Mouse (Mus musculus) CD4-positive helper T cell, adult 2 months (primary cell): ENCODE measurements at regions not wholly inside any gene's neighbourhood (a gene's known extent, or its start where the extent isn't known, plus 50 kb on each side); places are given as distances from the start of the nearest gene placed in this dataset.
A peak's percentile ranks its signal among the peaks of the same experiment; 100 is the strongest.
"Not testable (repeated sequence)": the region's sequence is repeated elsewhere in the genome, so short reads cannot be mapped to it uniquely, and the experiment has no call there.

Source experiments
- DNase-seq: peaks from one replicate; pipeline ENCODE4 v3.0.0-alpha.2; 2012; ENCODE audit warnings: low read depth, missing footprints, low spot score

DNA sequence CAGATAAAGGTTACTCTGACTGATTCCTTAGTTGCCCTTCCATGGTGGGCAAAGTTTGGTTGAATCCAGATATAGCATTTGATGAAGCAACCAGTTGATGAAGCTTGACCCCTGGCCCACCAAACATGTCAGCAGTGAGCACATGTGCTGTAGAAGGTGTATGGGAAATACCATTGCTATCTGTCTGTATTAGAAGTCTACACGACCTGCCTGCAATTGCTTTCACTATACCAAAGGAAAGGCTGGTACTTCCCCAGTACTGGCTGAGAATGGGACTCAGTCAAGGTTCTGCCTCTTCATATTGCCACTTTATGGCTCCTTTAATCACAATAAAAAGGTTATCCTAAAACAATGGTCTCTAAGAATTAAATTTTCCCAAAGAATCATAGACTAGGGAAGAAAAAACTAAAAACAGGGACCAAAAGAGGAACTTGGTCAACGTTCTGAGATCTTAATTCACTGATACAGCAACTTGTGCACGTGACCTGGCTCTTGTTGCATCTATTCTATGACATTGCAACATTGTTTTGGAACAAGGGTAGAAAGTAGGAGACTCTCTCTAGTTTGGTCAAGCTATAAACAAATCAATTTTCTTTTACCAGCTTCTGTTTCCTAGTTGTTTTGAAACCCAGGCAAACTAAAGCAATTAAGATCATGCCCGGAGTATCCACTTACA, 284.0 kb downstream of the Rapgef2 start:
- DNase-seq, result no peak

DNA sequence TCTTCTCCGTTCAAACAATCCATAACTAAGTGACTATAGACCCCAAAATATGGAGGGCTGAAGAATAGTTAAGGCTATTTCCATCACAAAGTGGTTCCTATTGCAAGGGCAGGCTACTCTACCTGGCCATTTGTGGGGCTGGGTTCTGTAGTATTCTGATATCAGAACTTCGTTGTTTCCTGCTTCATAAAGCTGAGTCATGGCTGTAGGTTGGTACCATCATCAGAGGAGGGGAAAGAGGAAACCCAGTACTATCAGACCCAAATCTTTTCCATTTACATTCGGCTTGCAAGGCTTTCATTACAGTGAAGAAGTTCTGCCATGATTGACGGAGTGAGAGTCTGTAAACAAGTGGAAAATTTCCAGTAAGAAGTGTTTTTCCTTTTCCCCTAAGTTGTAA, 284.6 kb downstream of the Rapgef2 start:
- no peak for DNase-seq

DNA sequence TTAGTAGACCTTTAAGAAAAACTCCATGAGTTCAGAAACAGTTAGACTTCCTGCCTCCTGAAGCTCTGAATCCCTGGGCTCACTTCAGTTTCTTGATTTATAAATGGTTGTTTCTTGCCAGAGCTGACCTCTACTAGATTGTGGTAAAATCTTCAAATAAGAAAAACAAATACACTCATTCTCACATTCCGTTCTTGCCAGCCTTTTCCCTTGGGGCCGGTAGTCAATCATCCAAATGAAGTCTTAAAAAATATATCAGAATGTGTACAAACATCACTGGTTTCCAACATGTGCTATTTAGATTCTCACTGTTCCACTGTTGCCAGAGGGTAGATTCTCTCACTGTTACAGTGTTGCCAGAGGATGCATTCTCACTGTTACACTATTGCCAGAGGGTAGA, 286.0 kb downstream of the Rapgef2 start:
- no peak for DNase-seq

DNA sequence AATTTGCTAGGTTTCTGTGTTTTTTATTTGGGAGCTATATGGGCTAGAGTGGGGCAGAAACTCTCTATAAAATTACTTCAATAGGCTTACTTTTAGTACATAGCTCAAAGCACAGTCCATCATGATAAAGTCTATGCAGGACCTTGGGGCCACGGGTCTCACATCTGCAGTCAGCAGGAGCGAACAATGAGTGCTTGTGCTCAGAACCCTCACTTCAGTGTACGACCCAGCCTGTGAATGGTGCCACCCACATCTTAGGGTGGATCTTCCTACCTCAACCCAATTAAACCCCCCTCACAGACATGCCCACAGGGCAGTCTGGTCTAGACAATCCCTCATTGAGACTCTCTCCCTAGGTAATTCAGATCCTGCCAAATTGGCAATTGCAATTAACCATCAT, 286.5 kb downstream of the Rapgef2 start:
- DNase-seq, result no peak

DNA sequence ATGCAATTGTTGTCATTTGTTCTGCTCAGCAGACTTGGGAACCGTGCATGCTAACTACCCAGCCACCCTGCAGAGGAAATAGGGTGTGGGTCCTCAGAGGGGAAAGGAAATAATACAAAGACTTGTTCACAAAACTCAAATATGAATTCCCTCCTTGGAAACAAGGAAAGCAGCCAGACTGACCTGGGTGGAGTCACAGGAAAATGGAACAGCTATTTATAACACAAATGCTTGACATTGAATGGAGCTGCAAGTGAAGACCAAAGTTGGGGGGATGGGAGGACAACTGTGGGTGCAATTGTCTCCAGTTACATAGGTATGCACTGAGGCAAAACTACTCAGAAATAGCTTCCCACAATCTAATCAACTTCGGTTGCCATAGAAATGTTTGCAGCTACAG, 298.2 kb downstream of the Rapgef2 start:
- DNase-seq, result no peak

DNA sequence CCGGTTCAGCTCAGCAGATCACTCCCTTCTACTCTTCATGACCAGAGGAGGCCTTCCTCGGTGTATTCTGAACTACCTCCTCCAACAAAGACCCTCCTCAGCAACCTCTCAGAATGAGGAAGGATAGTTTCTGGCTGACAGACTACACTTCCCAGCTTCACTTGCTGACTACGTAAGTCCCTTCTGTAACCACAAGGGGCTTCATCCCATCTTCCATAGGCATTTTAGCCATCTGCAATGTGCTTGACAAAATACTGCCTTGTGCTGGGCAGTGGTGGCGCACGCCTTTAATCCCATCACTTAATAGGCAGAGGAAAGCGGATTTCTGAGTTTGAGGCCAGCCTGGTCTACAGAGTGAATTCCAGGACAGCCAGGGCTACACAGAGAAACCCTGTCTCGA, 299.6 kb downstream of the Rapgef2 start:
- DNase-seq, result no peak

DNA sequence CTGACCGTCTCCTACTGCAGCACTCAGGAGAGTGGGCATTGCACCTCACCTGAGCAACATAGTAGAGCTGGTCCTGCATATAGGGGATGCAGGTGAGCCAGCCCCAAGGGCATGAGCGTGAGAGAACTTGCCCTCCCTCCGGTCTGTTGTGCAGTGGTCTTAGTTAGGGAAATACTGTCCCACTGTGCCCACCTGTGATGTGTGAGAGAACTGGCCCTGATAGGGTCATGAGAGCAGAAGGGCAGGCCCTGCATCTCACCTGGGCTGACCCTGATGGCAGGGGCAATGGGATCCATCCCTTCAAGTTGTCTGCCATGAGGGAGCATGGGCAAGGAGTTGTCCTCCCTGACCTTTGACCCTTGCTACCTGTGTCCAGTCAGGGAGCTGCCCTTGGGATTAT, 305.3 kb downstream of the Rapgef2 start:
- no peak for DNase-seq

DNA sequence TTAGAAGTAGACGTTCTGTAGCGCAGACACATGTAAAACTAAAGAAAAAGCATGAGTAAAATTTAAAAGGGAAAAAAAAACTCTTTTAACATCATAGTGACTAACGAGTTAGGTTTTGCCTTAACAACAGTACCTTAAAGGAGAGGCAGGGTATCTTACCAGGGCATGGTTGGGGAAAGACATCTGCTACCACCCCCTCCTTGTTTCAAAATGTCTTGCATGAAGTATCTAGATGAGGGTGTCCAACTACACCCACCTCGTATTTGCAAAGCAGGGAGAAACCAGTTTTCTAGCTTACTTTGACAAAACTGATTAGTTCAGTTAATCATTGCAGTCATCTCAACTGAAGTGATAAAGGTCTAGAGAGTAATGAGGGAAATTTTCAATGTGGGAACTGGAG, 307.5 kb downstream of the Rapgef2 start:
- DNase-seq, result no peak

DNA sequence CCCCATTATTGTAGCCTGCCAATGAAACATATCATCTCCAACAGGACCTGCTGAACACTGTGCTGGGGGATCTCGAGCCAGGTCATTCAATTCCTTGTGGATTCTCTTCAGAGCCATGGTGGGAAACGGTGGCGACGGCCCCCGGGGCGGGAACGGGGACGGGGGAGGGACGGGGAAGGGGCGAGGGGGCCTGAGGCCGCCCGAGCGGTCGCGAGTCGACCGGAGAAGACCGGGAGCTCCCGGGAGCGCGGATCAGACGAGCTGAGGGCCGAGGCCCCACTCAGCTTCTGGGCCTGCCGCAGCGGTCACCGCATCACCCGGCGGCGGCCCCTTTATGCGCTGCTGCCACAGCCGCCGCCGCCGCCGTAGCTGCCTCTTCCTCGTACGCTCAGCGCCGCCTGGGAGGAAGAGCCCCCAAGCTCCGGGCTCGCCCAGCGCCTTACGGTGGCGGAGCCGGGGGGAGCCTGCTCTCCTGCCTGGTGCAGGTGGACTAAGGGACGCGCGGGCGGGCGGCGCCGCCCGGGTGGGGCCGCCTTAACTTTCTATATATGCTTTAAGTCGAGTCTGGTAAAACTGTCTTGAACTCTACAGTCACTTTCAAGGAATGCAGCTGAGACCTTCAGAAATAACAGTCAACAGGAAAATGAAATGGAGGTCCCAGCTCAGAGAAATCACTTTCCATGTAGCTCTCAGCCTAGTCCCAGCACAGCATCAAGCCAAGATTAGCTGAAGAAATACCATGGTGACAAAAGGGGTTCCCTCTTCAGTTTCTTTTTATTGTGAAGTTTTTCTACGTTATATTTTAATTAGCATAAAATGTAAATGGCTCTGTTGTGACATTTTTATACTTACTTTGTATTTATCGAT, 319.4 kb downstream of the Rapgef2 start:
- DNase-seq, result not testable (repeated sequence)

DNA sequence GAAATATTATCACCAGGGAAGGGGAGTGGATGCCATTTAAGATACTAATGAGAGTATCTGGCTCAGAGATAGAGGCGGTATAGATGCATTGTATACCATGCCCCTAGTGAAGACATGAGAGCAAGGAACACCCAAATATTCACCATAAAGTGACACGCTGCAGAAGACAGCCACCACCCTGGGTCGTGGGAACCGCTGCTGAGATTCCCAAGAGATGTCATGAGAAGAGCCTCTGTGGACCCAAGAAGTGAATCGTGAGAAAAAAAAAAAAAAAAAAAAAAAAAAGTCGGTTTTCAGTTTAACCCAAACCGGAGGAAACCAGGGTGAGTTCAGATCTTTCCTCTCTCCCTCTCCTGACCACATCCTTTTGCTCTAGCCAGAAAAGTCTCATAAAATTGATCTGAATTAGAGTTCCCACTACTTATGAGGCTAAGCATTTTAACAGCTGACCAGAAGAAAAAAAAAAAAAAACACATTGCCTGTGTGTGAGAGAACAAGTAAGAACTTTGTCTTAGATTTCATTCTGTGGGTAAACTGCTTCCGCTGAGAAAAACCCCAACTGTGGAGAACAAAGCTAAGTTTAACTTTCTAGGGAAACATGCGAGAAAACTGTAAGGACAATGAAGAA, 322.0 kb downstream of the Rapgef2 start:
- DNase-seq, result peak; percentile 55

DNA sequence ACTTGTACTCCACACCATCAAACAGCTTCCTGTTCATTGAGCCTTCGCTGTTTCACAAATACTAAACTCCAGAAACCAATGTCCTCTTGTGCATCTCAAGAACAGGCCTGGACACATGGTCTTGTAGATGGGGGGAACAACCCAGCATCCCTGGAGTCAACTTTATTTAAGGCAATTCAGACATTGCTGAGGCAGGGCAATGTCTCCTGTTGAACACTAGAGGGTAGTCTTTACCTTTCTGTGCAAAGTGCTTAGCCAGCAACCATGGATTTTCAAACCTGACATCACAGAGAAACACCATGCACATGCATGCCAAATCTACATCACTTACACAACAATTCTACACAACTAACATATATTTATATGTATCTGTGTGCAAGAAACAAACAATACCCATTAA, 327.5 kb downstream of the Rapgef2 start:
- peak; percentile 58 for DNase-seq

DNA sequence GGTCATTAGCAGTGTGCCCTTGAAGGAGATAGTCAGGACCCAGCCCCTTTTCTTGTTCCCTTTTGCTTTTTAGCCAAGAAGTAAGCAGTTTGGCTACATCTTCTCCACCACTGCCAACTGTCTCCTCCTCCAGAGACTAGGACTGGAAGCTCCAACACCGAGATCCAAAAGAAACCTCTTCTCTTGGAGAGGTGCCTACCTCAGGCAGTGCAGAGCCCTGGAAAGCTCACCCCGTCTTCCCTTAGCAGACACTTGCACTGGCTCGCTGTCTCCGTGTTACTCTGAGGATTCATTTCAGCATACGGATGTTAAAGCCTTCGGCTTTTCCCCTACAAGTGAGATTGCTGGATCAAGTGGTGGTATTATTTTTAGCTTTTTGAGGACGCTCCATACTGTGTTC, 331.0 kb downstream of the Rapgef2 start:
- no peak for DNase-seq

DNA sequence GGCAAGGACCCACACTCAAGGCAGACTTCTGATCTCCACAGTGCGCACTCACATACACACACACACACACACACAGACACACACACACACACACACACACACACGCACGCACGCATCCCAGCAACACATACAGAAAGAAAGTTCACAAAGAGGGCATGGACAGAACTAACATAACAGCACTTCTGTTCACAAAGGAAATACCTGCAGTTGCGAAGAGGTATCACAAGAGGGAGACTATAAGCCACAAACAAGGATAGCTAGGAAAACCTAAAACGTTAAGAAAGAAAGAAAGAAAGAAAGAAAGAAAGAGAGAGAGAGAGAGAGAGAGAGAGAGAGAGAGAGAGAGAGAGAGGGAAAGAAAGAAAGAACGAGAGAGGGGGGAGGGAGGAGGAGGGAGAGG, 336.9 kb downstream of the Rapgef2 start:
- not testable (repeated sequence) for DNase-seq

DNA sequence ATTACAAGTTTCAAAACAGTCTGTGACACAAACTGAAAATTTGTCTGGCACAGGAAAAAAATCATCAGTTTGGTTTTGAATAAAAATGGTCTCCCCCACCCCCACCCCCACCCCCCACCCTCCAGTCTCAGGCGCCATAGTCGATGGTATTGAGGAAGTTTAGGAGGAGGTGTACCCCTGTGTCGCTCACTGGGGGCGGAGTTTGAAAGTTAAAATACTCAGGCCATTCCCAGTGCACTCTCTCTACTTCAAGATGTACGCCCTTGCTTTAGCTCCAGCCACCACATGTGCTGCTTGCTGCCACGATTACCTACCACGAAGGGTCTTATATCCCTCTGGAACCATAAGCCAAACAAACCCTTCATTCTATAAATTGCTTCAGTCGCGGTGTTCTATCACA, 337.6 kb downstream of the Rapgef2 start:
- no peak for DNase-seq

DNA sequence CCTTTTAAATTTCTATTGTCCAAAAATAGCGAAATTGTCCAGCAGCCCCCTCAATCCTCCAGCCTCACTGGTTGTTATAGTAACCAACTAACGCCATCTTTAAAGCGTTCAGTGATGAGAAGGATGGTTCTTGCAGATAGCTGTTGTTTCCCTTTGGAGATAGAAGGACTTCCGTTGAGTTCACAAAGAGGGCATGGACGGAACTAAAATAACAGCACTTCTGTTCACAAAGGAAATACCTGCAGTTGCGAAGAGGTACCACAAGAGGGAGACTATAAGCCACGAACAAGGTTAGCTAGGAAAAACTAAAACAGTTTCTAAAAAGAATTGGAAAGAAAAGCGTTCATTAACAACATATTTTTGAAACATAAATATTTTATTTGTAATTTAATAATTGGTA, 338.1 kb downstream of the Rapgef2 start:
- DNase-seq, result peak; percentile 57

DNA sequence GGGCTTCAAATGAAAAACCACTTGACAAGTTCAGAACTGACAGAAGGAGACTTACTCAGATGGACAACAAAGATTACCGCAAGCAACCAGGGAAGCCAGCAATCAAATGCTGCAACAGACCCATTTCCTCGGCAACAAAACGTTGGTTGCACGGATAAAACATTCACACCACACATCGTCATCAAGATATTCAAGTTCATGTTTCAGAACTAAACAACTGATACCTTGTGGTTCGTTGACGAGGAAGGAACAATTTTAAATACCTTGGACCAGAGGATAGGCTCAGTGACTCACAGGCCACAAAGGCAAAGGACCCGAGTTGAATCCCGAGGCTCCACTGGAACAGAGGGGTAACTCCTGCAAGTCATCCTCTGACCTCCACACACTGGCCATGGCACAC, 339.1 kb downstream of the Rapgef2 start:
- DNase-seq, result peak; percentile 36

DNA sequence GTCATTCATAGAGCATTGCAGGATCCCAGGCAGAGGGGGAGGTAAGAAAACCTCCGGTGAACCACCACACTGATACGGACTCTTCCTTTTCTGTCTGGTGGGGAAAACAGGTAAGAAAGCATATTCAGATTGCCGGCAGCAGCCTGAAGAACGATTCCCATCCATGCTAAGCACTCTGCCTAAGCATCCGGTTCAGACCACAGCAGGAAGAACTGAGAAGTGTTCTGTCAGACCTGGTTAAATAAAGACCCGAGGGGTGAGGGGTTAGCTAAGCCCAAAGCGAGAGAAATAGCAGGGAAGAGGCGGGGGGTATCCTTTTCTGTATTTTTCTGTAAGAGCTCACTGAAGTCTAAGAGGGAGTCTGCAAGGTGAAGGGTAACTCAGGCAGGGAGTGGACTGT, 342.1 kb downstream of the Rapgef2 start:
- DNase-seq, result no peak

DNA sequence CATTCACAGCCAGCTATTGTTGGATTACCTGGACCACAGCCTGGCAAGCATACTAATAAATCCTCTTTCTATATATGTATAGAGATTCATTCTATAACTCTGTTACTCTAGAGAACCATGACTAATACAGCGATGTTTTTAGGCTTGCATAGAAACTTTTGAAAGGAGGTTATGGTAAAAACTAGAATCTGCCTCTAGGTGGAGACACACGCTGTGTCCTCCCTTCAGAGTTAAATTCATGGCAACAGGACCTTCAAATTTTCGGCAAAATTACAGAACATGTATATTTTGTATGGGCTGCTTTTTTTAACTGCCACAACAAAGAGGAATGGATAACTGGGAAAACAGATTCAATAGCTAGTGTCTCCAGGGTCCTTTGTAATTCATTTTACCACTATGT, 353.3 kb downstream of the Rapgef2 start:
- DNase-seq, result no peak

DNA sequence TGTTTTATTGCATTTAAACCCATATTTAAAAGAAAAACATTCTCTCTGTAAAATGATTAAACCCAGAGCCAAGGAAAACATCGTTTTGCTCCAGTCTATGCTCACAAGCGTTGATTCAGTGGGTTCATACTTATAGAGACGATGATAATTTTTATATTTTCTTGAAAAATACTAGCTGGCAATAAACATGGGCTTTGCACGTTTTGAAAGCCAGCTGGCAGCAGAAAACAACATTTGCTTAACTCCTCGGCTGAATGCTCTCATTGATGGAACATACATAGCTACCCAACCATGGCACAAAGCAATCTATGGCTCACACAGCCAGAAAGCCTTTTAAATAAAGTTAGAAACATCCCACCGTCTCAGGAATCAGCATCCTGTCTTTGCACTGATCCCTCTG, 366.5 kb downstream of the Rapgef2 start:
- no peak for DNase-seq

DNA sequence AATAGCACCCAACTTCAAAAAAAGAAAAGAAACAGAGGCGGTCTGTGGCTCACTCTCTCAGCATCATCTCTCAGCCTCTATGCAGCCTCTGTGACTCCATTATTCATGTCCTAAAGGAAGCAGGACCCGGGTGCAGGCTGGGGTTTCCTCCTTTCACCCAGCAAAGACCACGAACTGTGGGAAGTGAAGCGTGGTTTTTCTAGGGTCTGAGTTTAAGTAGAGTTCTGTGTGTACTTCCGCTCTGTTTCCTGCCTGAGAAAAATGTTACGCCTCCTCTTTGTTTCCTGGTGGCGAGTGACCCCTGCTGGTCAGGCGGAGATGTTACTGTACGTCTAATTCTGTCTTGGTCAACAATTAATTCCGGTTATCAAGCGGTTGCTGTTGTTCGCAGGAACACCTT, 366.9 kb downstream of the Rapgef2 start:
- DNase-seq, result peak; percentile 81

DNA sequence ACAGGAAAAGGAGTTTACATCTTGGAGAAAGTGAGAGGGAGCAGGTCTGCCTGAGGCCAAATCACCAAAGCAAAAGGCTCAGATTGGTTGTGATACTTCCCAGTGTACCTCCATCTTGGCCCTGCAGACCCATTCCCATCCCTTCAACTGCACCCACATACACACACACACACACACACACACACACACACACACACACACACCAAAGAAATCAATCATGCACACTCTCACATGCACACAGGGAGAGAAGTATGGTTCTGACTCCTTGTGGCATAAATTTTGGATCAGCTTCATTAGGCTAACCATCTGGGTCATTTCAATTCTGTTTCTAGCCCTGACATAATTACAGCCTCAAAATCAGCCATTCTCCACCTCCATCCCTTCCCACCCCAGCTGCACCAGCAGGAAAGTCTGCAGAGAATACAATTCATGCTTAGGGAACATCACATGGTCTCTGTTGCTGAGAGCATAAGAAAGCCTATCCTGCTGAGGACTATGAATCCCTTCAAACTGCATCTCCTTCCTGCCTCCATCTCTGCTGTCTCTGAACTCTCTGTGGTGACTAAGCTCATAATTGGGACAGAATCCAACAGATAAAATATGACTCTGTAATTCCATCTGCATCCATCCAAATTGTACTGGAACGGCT, 378.0 kb downstream of the Rapgef2 start:
- DNase-seq, result no peak

DNA sequence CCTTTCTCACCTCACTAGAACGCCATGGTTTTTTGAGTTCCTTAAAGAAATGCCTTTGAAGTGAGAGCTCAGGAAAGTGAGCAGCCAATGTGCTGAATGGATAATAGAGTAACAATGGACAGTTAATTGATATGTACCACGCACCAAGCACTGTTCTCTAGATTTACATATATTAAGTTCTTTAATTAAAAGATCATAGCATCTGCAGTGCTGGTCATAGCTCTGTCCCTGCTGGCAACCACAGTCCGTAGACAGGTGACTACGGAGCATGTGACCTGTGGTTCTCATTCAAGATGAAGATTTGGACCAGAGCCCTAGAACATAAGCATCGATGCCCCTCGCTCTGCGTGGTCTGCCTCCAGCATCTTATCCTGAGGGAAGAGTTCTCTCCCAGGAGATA, 378.5 kb downstream of the Rapgef2 start:
- DNase-seq, result no peak
